Comparison of ENCODE assay signal across 10 mouse cellular contexts in the genomic region with DNA sequence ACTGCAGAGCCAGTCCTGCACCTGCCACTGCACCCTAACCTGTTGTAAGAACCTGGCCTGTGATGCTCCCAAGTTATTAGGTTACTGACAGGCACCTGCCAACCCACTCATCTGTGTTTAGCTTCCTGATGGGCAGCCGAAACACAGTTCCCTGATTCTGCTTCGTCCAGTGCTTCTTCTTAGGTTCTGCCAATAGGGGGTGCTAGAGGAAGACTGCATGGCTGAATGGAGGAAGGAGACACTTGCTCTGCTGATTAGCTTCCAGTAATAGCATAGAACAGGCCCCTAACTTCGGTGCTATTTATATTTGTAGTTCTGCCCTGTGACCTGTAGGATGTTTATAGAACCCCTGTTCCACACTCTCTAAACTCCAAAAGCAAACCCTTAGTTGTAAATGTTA.
DNase-seq lines count a peak whose midpoint lies in the region; ATAC-seq and TF ChIP-seq lines count a peak whose summit lies in the region.
"Had no signal": no experiment of that assay in that cellular context is flagged by ENCODE, and none has a peak within 500 bp of the region (broad histone marks: within the 10 kb centered on the region; RNA-seq: fewer than 3 reads in every experiment).

No protein-coding gene starts in this region.

- no peaks in the 10 kb centered on the region for H3K27me3 ChIP-seq in hindbrain, embryonic 11.5 days (ENCODE audit: control insufficient read depth, insufficient read depth, low read length)
- no peaks in the 10 kb centered on the region for H3K27me3 ChIP-seq in hindbrain, embryonic 16.5 days (replicated peaks; ENCODE audit: control insufficient read depth, insufficient read depth, low read length)
- H3K27me3 ChIP-seq in stomach, postnatal 0 days (ENCODE audit: control insufficient read depth, insufficient read depth, low read length) = no peaks in the 10 kb centered on the region
- H3K27me3 ChIP-seq: megakaryocyte, embryonic 14.5 days had no signal

- H3K36me3 ChIP-seq in hindbrain, embryonic 11.5 days (ENCODE audit: control insufficient read depth, insufficient read depth, low read length) = no peaks in the 10 kb centered on the region
- H3K36me3 ChIP-seq in hindbrain, embryonic 16.5 days (ENCODE audit: control insufficient read depth, insufficient read depth, low read length) = no peaks in the 10 kb centered on the region
- no peaks in the 10 kb centered on the region for H3K36me3 ChIP-seq in stomach, postnatal 0 days (ENCODE audit: control insufficient read depth, insufficient read depth, low read length)

- H3K9ac ChIP-seq in hindbrain, embryonic 11.5 days (ENCODE audit: low read depth, low read length) = no peak overlapping the region
- no peak overlapping the region for H3K9ac ChIP-seq in hindbrain, embryonic 16.5 days (ENCODE audit: low read depth, low read length)
- no peak overlapping the region for H3K9ac ChIP-seq in stomach, postnatal 0 days (ENCODE audit: low read length)

- peak; percentile 19 for DNase-seq in adrenal gland, postnatal 10 days
- no peak for DNase-seq in adrenal gland, postnatal 25 days
- DNase-seq in hindbrain, embryonic 11.5 days (ENCODE audit: low spot score) = peak; percentile 40
- peak; percentile 4 for DNase-seq in urinary bladder, postnatal 25 days (ENCODE audit: low spot score)
- no peak for DNase-seq in urinary bladder, postnatal 4 days (ENCODE audit: low spot score in 2 of 2)
- DNase-seq in stomach, postnatal 0 days (ENCODE audit: low spot score) = no peak
- DNase-seq in right cerebral cortex, adult 2 months (ENCODE audit: low spot score in 2 of 2) = no peak
- DNase-seq: layer of hippocampus, postnatal 36 days had no signal

- no peak overlapping the region for H3K4me3 ChIP-seq in hindbrain, embryonic 11.5 days (ENCODE audit: low read depth, low read length)
- H3K4me3 ChIP-seq in hindbrain, embryonic 16.5 days (ENCODE audit: low read length) = no peak overlapping the region
- H3K4me3 ChIP-seq in stomach, postnatal 0 days (ENCODE audit: low read depth, low read length) = no peak overlapping the region
- H3K4me3 ChIP-seq: megakaryocyte, embryonic 14.5 days had no signal

- peak; percentile 70 for TF ChIP-seq CTCF in stomach, postnatal 0 days (IDR thresholded peaks at IDR 0.05; ENCODE audit: low read depth)

- H3K4me2 ChIP-seq in hindbrain, embryonic 11.5 days (replicated peaks; ENCODE audit: low read depth, low read length) = no peak overlapping the region
- no peak overlapping the region for H3K4me2 ChIP-seq in hindbrain, embryonic 16.5 days (ENCODE audit: low read length)
- H3K4me2 ChIP-seq in stomach, postnatal 0 days (replicated peaks; ENCODE audit: low read depth) = no peak overlapping the region

- WGBS in hindbrain, embryonic 11.5 days = 71% methylated on average over 3 of the region's 3 CpGs
- 57% methylated on average over 3 of the region's 3 CpGs for WGBS in hindbrain, embryonic 16.5 days
- WGBS in stomach, postnatal 0 days = 46% methylated on average over 3 of the region's 3 CpGs

- ATAC-seq in hindbrain, embryonic 11.5 days (ENCODE audit: low FRiP score) = no peak
- no peak for ATAC-seq in hindbrain, embryonic 16.5 days
- no peak for ATAC-seq in stomach, postnatal 0 days (ENCODE audit: low FRiP score, low TSS enrichment)

- no peak overlapping the region for H3K27ac ChIP-seq in hindbrain, embryonic 11.5 days (ENCODE audit: low read depth, low read length)
- no peak overlapping the region for H3K27ac ChIP-seq in hindbrain, embryonic 16.5 days (ENCODE audit: low read depth, low read length)
- H3K27ac ChIP-seq in stomach, postnatal 0 days (replicated peaks) = no peak overlapping the region

- no peak for TF ChIP-seq EP300 in stomach, postnatal 0 days (optimal IDR thresholded peaks at IDR 0.05)

- H3K9me3 ChIP-seq in hindbrain, embryonic 11.5 days (ENCODE audit: control insufficient read depth, low read length) = no peaks in the 10 kb centered on the region
- H3K9me3 ChIP-seq in hindbrain, embryonic 16.5 days (ENCODE audit: control insufficient read depth, low read length) = no peaks in the 10 kb centered on the region
- H3K9me3 ChIP-seq in stomach, postnatal 0 days (ENCODE audit: control insufficient read depth, low read length) = no peaks in the 10 kb centered on the region

- H3K4me1 ChIP-seq in hindbrain, embryonic 11.5 days (replicated peaks; ENCODE audit: control insufficient read depth, insufficient read depth, low read length) = peaks cover 6% of the 10 kb centered on the region; the same call in 1 of the 2 replicates
- H3K4me1 ChIP-seq in hindbrain, embryonic 16.5 days (ENCODE audit: control insufficient read depth, insufficient read depth, low read depth, low read length) = peaks cover 10% of the 10 kb centered on the region
- no peaks in the 10 kb centered on the region for H3K4me1 ChIP-seq in stomach, postnatal 0 days (replicated peaks; ENCODE audit: control insufficient read depth, insufficient read depth)
- H3K4me1 ChIP-seq: megakaryocyte, embryonic 14.5 days had no signal

Comparison
In these comparisons a context has a peak if more than half of its experiments do, and no peak if none do; other contexts are left out.
1. DNase-seq: peak in adrenal gland, postnatal 10 days (single experiment), hindbrain, embryonic 11.5 days (single experiment) and urinary bladder, postnatal 25 days (single experiment); none in adrenal gland, postnatal 25 days (single experiment), urinary bladder, postnatal 4 days (0 of 2), stomach, postnatal 0 days (single experiment) and right cerebral cortex, adult 2 months (0 of 2).